Mouse (Mus musculus) right cerebral cortex, postnatal 36 days (tissue): ENCODE data around the gene Pax8.

Source experiments
- DNase-seq, 2 experiments: peaks; one replicate each; pipeline ENCODE4 v3.0.0; 2022; ENCODE audit warnings: low spot score in 2 of 2, mixed read lengths in 1 of 2

The Pax8 gene

GRCm38 (mm10) chr2:24475420-24475819 is at the start of gene Pax8:
Gene Pax8 (minus strand): TSS chr2:24475599.
- DNase-seq: no peak

- DNase-seq: no peak
Measured at GRCm38 (mm10) chr2:24521430-24522226, 46.2 kb upstream of the Pax8 start.

- DNase-seq: no peak
Measured at GRCm38 (mm10) chr2:24520576-24521272, 45.3 kb upstream of the Pax8 start.

- no peak for DNase-seq
Measured at GRCm38 (mm10) chr2:24516946-24517345, 41.5 kb upstream of the Pax8 start.

DNA sequence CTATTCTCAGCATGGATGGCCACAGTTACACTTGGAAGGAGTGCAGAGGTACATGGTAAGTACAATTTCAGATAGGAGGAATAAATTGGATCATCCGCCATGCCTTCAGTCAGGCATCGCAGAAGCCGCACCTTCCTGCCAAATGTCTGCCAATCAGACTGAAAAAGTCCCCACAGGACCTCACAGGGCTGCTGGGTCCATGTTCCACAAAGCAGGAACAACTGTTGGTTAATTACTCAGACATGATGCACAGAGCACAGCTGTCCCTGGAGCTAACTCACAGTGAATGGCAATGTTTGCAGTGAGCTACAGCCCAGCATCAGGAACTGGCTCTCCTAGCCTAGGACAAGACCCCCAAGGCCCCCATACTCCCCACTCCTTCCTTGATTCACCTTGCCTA is 32.0 kb upstream of the Pax8 start:
- DNase-seq: no peak

DNA sequence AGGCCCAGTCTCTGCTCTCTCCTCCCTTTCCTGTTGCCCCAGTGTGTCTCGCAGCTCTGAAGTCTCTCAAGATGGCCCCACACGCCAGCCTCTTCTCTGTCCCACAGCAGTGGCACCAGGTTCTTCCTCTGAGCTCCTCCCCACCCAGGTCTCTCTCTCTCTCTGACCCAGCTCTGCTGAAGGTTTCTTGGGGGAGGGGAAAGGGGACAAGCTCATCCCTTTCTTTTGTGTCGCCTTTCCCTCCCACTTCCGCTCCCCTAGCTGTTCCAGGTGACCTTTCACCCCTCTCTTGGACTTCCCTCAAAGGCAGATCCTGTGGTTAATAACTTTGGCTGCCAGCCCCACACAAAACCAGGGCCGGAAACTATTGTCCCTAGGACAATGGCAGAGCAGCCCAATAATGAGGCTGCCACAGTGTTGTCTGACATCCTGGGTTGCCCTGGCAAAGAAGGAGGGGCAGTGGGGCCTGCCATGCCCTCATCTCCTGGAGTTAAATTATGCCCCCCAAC is 27.6 kb upstream of the Pax8 start:
- DNase-seq: no peak

- no peak for DNase-seq
Measured at GRCm38 (mm10) chr2:24500921-24501320, 25.5 kb upstream of the Pax8 start.

DNA sequence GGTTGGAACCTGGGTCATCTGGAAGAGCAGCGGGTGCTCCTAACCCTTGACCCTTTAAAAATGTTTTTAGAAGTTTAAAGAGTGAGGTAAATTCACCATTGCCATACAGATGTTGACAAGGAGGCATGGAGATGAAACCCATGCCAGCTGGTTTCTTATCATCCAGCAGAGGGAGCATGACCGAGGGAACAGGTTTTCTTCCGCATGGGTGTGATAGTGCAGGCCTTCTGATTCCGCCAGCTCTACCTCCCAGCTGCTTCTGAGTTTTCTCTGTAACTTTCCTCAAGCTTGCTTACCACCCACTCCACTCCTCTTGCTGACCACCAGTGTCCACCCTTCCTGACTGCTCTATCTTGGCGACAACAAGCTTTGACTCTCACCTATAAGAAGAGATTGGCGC is 15.2 kb upstream of the Pax8 start:
- no peak for DNase-seq

DNA sequence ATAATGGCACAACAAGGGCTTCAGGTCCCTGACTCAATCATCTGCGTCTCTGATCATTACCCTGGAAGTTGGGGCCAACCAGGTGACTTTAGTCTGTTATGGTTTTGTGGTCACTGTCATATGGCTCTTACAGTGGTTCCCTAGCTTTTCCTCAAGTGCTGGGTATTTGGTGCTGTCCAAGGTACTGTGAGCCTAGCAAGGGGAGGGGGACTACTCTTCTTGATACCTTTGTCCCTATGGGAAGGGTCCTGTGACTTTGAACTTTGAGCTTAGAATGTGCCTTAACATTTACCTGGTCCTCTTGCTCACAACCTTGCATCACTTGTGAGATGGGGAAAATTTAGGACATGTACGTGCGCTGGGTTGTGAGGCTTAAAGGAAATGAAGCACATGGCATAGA is 13.3 kb upstream of the Pax8 start:
- DNase-seq: no peak

DNA sequence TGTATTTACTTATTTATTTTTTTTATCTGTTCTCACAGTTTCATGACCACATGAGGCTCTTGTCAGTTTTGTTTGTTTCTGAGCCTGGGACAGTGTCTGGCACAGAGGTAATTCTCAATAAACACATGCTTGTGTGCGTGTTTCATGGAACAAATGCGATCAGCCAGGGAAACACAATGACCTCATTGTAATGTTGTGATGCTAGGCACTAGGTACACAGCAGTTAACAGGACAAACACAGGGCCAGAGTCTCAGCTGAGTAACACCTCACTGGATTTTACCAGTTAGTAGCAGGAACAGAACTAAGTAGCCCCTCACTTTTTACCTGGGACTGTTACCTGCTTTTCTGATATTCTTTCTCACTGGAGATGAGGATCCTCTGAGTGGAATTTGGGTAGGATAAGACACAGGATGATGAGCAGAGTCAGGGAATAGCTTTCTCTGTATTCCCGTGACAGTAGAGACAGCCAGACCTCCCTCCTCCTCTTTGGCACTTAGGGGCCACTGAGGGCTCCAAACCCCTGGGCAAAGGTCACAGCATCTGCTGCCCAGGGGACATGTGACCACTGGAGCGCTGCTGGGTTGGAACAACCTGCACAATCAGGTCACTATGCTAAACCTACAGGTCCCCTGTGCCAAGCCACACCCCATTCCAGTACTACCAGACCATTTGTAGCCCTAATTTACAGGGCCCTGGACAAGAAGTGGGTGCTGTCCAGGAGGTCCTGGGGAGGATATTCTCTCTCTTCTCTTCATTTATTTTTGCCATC is 11.8 kb upstream of the Pax8 start:
- DNase-seq: no peak

DNA sequence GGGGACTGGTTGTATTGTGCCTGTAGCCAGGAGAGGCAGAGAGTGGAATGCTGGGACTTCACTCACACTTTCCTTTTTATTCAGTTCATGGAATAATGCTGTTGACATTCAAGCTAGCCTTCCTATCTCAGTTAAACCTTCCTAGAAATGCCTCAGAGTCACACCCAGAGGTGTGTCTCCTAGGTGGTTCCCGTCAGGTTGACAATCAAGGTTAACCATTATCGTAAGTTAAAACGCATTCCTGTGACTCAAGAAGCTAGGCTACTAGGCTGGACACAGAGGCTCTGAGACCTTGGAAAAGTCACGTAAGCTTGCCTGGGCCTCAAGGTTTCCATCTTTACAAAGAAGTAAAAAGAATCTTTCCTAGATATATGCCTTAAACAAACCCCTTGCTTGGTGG is 10.0 kb upstream of the Pax8 start:
- DNase-seq: no peak

DNA sequence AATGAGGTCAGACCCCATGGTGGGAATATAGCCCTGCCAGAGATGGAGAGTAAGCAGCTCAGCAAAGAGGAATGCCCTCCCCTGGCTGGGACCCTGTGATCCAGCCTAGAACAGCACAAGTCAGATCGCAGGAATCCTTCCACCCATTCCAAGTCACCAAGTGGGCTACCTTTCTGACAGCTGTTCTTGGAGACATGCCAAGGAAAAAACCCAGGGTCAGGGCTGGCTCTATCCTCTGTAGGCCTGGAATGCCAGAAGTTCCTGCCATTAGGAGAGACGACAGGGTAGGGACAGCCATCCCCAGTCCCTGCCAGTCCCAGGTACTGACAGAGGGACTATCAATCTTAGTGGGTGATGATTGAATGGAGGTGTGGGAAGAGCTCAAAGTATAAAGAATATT is 4.5 kb upstream of the Pax8 start:
- DNase-seq: no peak

- DNase-seq: no peak
Measured at GRCm38 (mm10) chr2:24479151-24479550, 3.8 kb upstream of the Pax8 start.

GRCm38 (mm10) chr2:24478611-24479010 is 3.2 kb upstream of the Pax8 start:
- DNase-seq: no peak

- no peak for DNase-seq
Measured at GRCm38 (mm10) chr2:24474514-24475378, 653 bp downstream of the Pax8 start.

DNA sequence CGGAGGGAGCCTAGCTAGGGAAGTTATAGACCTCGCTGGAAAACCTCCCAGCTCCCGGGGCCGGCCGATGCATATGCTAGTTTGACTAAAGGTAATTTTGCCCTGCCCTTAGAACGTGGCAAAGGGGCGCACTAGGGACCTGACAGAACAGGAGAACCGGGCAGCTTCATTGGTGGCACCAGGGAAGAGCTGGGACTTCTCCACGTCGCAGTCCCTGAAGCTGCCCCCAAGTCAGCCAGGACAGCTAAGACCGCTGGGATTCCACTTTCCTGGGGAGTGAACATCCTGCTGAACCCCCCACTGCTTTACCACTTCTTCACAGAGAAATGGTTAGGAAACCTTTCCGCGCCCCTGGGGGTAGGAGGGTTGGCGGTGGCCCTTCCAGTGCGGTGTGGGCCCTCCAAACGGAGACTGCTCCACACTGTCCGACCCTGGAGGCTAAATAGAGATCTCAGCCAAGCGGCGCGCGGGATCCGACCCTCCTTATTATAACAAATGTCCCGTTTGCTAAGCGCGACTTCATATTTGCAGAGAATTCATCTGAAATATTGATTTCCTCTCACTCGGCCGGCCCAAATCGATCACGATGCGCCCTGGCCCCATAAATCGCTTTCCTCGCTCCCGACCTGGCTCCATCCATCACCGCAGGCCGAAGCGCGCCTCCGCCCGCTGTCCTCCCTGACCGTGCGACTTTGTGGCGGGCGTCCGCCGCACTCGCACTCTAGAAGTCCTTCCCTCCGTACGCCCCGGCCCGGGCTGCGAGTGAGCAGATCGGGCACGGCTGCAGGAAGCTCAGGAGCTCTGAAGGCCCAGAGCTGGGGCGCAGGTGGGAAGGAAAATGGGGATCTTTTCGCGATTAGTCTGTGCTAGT is 1.5 kb downstream of the Pax8 start:
- no peak for DNase-seq

GRCm38 (mm10) chr2:24472677-24473076 is 2.7 kb downstream of the Pax8 start:
- no peak for DNase-seq

- no peak for DNase-seq
Measured at GRCm38 (mm10) chr2:24472111-24472510, 3.3 kb downstream of the Pax8 start.

DNA sequence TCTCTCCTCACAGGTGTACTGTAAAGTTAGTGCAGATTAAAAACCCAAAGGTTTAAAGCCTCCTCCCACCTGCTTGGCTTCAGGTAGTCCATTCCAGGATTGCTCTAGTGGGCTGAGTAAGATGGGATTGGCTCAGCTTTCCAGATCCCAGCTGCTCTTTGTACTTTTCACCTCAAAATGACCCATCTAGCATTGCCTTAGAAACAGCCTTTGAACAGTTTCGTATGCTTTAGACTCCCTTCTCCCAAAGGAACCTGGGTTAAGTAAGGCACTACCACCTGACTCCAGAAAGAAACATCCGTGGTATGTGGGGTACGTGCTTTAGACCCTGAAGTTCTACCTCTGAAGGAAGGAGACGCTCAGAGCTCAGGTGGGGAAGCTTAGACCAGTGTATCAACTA is 6.3 kb downstream of the Pax8 start:
- DNase-seq: no peak

DNA sequence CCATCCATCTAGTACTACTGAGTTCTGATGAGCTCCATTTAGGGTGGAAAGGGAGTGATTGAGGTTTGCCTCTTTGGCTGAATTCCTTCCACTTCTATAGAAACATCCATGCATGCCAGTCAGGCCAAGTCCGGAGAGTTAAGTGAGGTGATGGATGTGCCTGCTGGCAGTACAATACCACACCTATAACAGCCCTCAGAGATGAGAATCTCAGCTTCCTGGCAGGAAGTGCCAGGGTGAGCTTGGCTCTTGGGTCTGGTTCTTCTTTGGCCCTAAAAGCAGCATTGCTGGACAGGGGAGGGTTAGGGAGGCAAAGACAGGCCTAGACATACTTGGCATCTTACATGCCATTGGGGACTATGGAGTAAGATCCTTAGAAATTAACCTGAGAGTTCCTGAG is 7.0 kb downstream of the Pax8 start:
- DNase-seq: no peak
